13 mouse cellular contexts compared by ENCODE assay signal in the genomic region with DNA sequence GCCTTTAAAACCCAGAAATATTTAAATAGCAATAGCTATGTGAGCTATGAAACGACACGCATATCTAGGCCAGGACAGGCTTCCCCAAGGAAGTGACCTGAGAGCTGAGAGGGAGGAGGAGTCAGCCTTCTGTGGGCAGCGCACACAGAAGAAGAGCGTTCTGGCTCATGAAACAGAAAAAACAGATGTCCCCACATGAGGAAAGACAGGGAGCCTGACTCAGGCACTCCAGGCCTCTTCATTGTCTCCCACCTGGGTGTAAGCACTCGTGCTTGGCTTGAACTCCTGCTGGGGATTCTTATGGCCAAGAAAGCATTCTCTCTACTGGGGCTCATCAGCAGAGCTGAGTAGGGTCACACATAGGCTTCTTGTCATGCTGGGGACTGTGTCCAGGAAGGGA. TPM values are rescaled to one million over a fixed set of nuclear protein-coding genes. Genes with fewer than 3 reads are reported as not detected.
DNase-seq lines count a peak whose midpoint lies in the region; ATAC-seq lines count a peak whose summit lies in the region.
"Had no signal": no experiment of that assay in that cellular context is flagged by ENCODE, and none has a peak within 500 bp of the region (broad histone marks: within the 10 kb centered on the region; RNA-seq: fewer than 3 reads in every experiment).

No protein-coding gene starts in this region.

- H3K27ac ChIP-seq in hindbrain, embryonic 13.5 days, result peak overlapping the region; percentile 50; the same call in 1 of the 2 replicates
- no peak overlapping the region for H3K27ac ChIP-seq in hindbrain, embryonic 16.5 days (ENCODE audit: low read depth, low read length)
- H3K27ac ChIP-seq in heart, embryonic 13.5 days (replicated peaks), result peak overlapping the region; percentile 41; the same call in 1 of the 2 replicates
- H3K27ac ChIP-seq: embryonic facial prominence, embryonic 12.5 days; neural tube, embryonic 13.5 days had no signal

- H3K4me3 ChIP-seq in hindbrain, embryonic 13.5 days, result no peak overlapping the region
- no peak overlapping the region for H3K4me3 ChIP-seq in hindbrain, embryonic 16.5 days (ENCODE audit: low read length)
- H3K4me3 ChIP-seq in heart, embryonic 13.5 days, result no peak overlapping the region
- H3K4me3 ChIP-seq: embryonic facial prominence, embryonic 12.5 days; neural tube, embryonic 13.5 days had no signal

- H3K4me1 ChIP-seq in hindbrain, embryonic 13.5 days (replicated peaks), result peaks cover 31% of the 10 kb centered on the region
- H3K4me1 ChIP-seq in hindbrain, embryonic 16.5 days (ENCODE audit: control insufficient read depth, insufficient read depth, low read depth, low read length), result peaks cover 7% of the 10 kb centered on the region
- H3K4me1 ChIP-seq in heart, embryonic 13.5 days, result peaks cover 51% of the 10 kb centered on the region

- no peaks in the 10 kb centered on the region for H3K27me3 ChIP-seq in hindbrain, embryonic 13.5 days
- no peaks in the 10 kb centered on the region for H3K27me3 ChIP-seq in hindbrain, embryonic 16.5 days (replicated peaks; ENCODE audit: control insufficient read depth, insufficient read depth, low read length)
- H3K27me3 ChIP-seq in heart, embryonic 13.5 days (replicated peaks), result no peaks in the 10 kb centered on the region
- H3K27me3 ChIP-seq: embryonic facial prominence, embryonic 12.5 days; neural tube, embryonic 13.5 days had no signal

- DNase-seq in ZHBTc4 (ENCODE audit: low read depth, low spot score), result peak; percentile 12
- peak; percentile 64 for DNase-seq in lung, postnatal 36 days
- DNase-seq in urinary bladder, adult 18-20 months (ENCODE audit: low spot score in 2 of 2), result no peak
- no peak for DNase-seq in left cerebral cortex, adult 8-10 months (ENCODE audit: low spot score in 2 of 2)
- DNase-seq: adrenal gland, postnatal 36 days had no signal

- H3K9me3 ChIP-seq in hindbrain, embryonic 13.5 days, result no peaks in the 10 kb centered on the region
- H3K9me3 ChIP-seq in hindbrain, embryonic 16.5 days (ENCODE audit: control insufficient read depth, low read length), result no peaks in the 10 kb centered on the region
- no peaks in the 10 kb centered on the region for H3K9me3 ChIP-seq in heart, embryonic 13.5 days
- H3K9me3 ChIP-seq: embryonic facial prominence, embryonic 12.5 days; neural tube, embryonic 13.5 days had no signal

- 34% methylated on average over 5 of the region's 5 CpGs for WGBS in hindbrain, embryonic 13.5 days
- WGBS in hindbrain, embryonic 16.5 days, result 50% methylated on average over 5 of the region's 5 CpGs
- WGBS in heart, embryonic 13.5 days, result 18% methylated on average over 5 of the region's 5 CpGs

- no peaks in the 10 kb centered on the region for H3K36me3 ChIP-seq in hindbrain, embryonic 13.5 days
- H3K36me3 ChIP-seq in hindbrain, embryonic 16.5 days (ENCODE audit: control insufficient read depth, insufficient read depth, low read length), result no peaks in the 10 kb centered on the region
- peaks cover 5% of the 10 kb centered on the region; the same call in 1 of the 2 replicates for H3K36me3 ChIP-seq in heart, embryonic 13.5 days
- H3K36me3 ChIP-seq: embryonic facial prominence, embryonic 12.5 days; neural tube, embryonic 13.5 days had no signal

- H3K9ac ChIP-seq in hindbrain, embryonic 13.5 days, result no peak overlapping the region
- no peak overlapping the region for H3K9ac ChIP-seq in hindbrain, embryonic 16.5 days (ENCODE audit: low read depth, low read length)
- H3K9ac ChIP-seq in heart, embryonic 13.5 days, result peak overlapping the region; percentile 59
- H3K9ac ChIP-seq: embryonic facial prominence, embryonic 12.5 days; neural tube, embryonic 13.5 days had no signal

- ATAC-seq in hindbrain, embryonic 13.5 days (ENCODE audit: low FRiP score), result no peak
- ATAC-seq in hindbrain, embryonic 16.5 days, result no peak
- no peak; the same call in 1 of the 2 replicates for ATAC-seq in heart, embryonic 13.5 days (ENCODE audit: extremely low read depth, insufficient number of reproducible peaks, low FRiP score, low TSS enrichment)
- no peak for ATAC-seq in monocyte, adult 5-6 weeks (replicated peaks; ENCODE audit: insufficient number of reproducible peaks, low FRiP score, low TSS enrichment, poor library complexity, severe bottlenecking)

- H3K4me2 ChIP-seq in hindbrain, embryonic 13.5 days, result no peak overlapping the region
- H3K4me2 ChIP-seq in hindbrain, embryonic 16.5 days (ENCODE audit: low read length), result no peak overlapping the region
- peak overlapping the region; percentile 16; the same call in 1 of the 2 replicates for H3K4me2 ChIP-seq in heart, embryonic 13.5 days
- H3K4me2 ChIP-seq: embryonic facial prominence, embryonic 12.5 days; neural tube, embryonic 13.5 days had no signal

RNA-seq across cellular contexts. Expression of a gene that starts 10.3 kb away (rescaled TPM):
- polyA plus RNA-seq in hindbrain, embryonic 13.5 days (2015; fragmentation: Nextera tagmentation; extraction: Ambion mirVana), result 7.5 and 8.6 TPM in 2 replicates
- polyA plus RNA-seq in hindbrain, embryonic 16.5 days (2015; fragmentation: Nextera tagmentation; extraction: Ambion mirVana), result 14.9 and 15.6 TPM in 2 replicates
- 24.8 and 25.0 TPM in 2 replicates for polyA plus RNA-seq in heart, embryonic 13.5 days (2015; fragmentation: Nextera tagmentation; extraction: Ambion mirVana)
- 10 to 100 TPM; 66.3 to 74.3 (median 70.5) TPM for total RNA-seq in left cerebral cortex, adult 8-10 months (2022)
- total RNA-seq in monocyte, adult 5-6 weeks (2017), result 6.2 to 8.1 TPM (median 7.8 TPM) in 3 replicates

RNA-seq across cellular contexts. Expression of a gene that starts 37.9 kb away (rescaled TPM):
- 0.13 and 0.30 TPM in 2 replicates for polyA plus RNA-seq in hindbrain, embryonic 13.5 days (2015; fragmentation: Nextera tagmentation; extraction: Ambion mirVana)
- 0.27 and 0.40 TPM in 2 replicates for polyA plus RNA-seq in hindbrain, embryonic 16.5 days (2015; fragmentation: Nextera tagmentation; extraction: Ambion mirVana)
- 0.12 TPM in 1 of 2 replicates, not detected in the other for polyA plus RNA-seq in heart, embryonic 13.5 days (2015; fragmentation: Nextera tagmentation; extraction: Ambion mirVana)
- not detected for total RNA-seq in left cerebral cortex, adult 8-10 months (2022)
- total RNA-seq in monocyte, adult 5-6 weeks (2017), result not detected in 3 replicates
- total RNA-seq: adrenal gland, postnatal 36 days; heart, postnatal 14 days; left cerebral cortex, postnatal 36 days had no signal

Comparison
In these comparisons a context has a peak if more than half of its experiments do, and no peak if none do; other contexts are left out.
1. DNase-seq: peak in ZHBTc4 (single experiment) and lung, postnatal 36 days (single experiment); none in urinary bladder, adult 18-20 months (0 of 2) and left cerebral cortex, adult 8-10 months (0 of 2).